Mouse (Mus musculus): ENCODE measurements at regions not wholly inside any gene's neighbourhood (a gene's known extent, or its start where the extent isn't known, plus 50 kb on each side); places are given as distances from the start of the nearest gene placed in this dataset.

GRCm38 (mm10) chr4:89434152-89434551 is 123.3 kb upstream of the Cdkn2b start:
- TF ChIP-seq CTCF (IDR thresholded peaks at IDR 0.05; ENCODE audit: extremely low read depth, insufficient read length, insufficient replicate concordance, low read depth, low read length) (no peak), POLR2A (IDR thresholded peaks at IDR 0.05; ENCODE audit: low read depth, low read length) (no peak)

All from small intestine, adult 2 months (tissue).